Mouse (Mus musculus): ENCODE data around the gene Chaf1a.

- TF ChIP-seq POLR2A (IDR thresholded peaks at IDR 0.05; ENCODE audit: insufficient read depth, low read length) (no peak), CTCF (IDR thresholded peaks at IDR 0.05; ENCODE audit: low read depth, low read length) (no peak), EP300 (IDR thresholded peaks at IDR 0.05; ENCODE audit: insufficient read depth, low read depth, low read length) (no peak)
These were observed 11.1 kb downstream of the Chaf1a start for GRCm38 (mm10) chr17:56051369-56051768.
